Mouse (Mus musculus) MEL (cell line): Measurements from ENCODE around the gene Baiap2l1. TPM values are rescaled to one million over a fixed set of nuclear protein-coding genes. Genes with fewer than 3 reads are reported as not detected.

Experiments used
- DNase-seq: peaks from one replicate; pipeline ENCODE4 v3.0.0; 2011; ENCODE audit warnings: low read depth, low spot score
- H3K27ac ChIP-seq: 2 replicates; pipeline ENCODE4 v1.5.1; 2012; ENCODE audit warnings: low read depth, mild to moderate bottlenecking, control low read depth, low read length, moderate library complexity; ENCODE audit not compliant: control insufficient read depth
- H3K27me3 ChIP-seq, 2 experiments: fragments of 150-350 bp in 1 of 2; sonication (generic) in 1 of 2; 2 replicates each; pipeline ENCODE4 v1.6.1; 2012; ENCODE audit warnings: low read length in 2 of 2, mild to moderate bottlenecking in 2 of 2, improper control_type of control experiment in 1 of 2, moderate library complexity in 1 of 2; ENCODE audit not compliant: insufficient read depth in 2 of 2, control insufficient read depth in 1 of 2
- H3K36me3 ChIP-seq, 2 experiments: 2 replicates each; pipeline ENCODE4 v1.6.1; 2012 to 2014; ENCODE audit warnings: low read length in 2 of 2, improper control_type of control experiment in 1 of 2, inconsistent platforms in 1 of 2, mild to moderate bottlenecking in 1 of 2; ENCODE audit not compliant: insufficient read depth in 2 of 2, control insufficient read depth in 1 of 2
- H3K4me1 ChIP-seq, 2 experiments: fragments of 150-350 bp in 1 of 2; sonication (generic) in 1 of 2; 2 replicates each; pipeline ENCODE4 v1.6.1; 2012; ENCODE audit warnings: low read length in 2 of 2, improper control_type of control experiment in 1 of 2, mild to moderate bottlenecking in 1 of 2; ENCODE audit not compliant: insufficient read depth in 2 of 2, control insufficient read depth in 1 of 2
- H3K4me3 ChIP-seq, 2 experiments: fragments of 150-350 bp in 1 of 2; sonication (generic) in 1 of 2; 2 replicates each; pipeline ENCODE4 v1.5.1; 2012; ENCODE audit warnings: low read depth in 2 of 2, low read length in 2 of 2, mild to moderate bottlenecking in 2 of 2, moderate library complexity in 2 of 2, control low read depth in 1 of 2, improper control_type of control experiment in 1 of 2; ENCODE audit not compliant: control insufficient read depth in 1 of 2, insufficient read depth in 1 of 2
- H3K79me2 ChIP-seq: 2 replicates; pipeline ENCODE4 v1.6.1; 2012; ENCODE audit warnings: mild to moderate bottlenecking, low read length, moderate library complexity; ENCODE audit not compliant: control insufficient read depth, poor library complexity, insufficient read depth
- H3K9ac ChIP-seq: 2 replicates; pipeline ENCODE4 v1.6.1; 2012; ENCODE audit warnings: low read depth, mild to moderate bottlenecking, control low read depth, low read length, moderate library complexity; ENCODE audit not compliant: control insufficient read depth, poor library complexity, severe bottlenecking
- H3K9me3 ChIP-seq: fragments of 150-350 bp; sonication (generic); replicated peaks from 2 replicates; pipeline ENCODE4 v1.6.1; 2012; ENCODE audit warnings: mild to moderate bottlenecking, low read length, improper control_type of control experiment, moderate library complexity; ENCODE audit not compliant: insufficient read depth
- CHD2 ChIP-seq: IDR thresholded peaks from 2 replicates; pipeline ENCODE4 v1.6.1; 2011; ENCODE audit warnings: low read length, improper control_type of control experiment
- CTCF ChIP-seq, 3 experiments: IDR thresholded peaks in 2 of 3; conservative IDR thresholded peaks in 1 of 3; 2 replicates each; pipeline ENCODE4 v1.5.1; 2011 to 2012; ENCODE audit warnings: low read length in 3 of 3, low read depth in 2 of 3, mild to moderate bottlenecking in 2 of 3, improper control_type of control experiment in 1 of 3, inconsistent platforms in 1 of 3, mixed read lengths in 1 of 3, moderate library complexity in 1 of 3; ENCODE audit not compliant: control insufficient read depth in 1 of 3, insufficient read depth in 1 of 3, poor library complexity in 1 of 3, severe bottlenecking in 1 of 3
- E2F4 ChIP-seq: IDR thresholded peaks from 2 replicates; pipeline ENCODE4 v1.6.1; 2011; ENCODE audit warnings: low read depth, low read length, improper control_type of control experiment, borderline replicate concordance
- ELF1 ChIP-seq: IDR thresholded peaks from 2 replicates; pipeline ENCODE4 v1.6.1; 2014; ENCODE audit warnings: low read depth, mild to moderate bottlenecking, inconsistent platforms, low read length, improper control_type of control experiment, moderate library complexity
- EP300 ChIP-seq, 2 experiments: IDR thresholded peaks; 2 replicates each; pipeline ENCODE4 v1.6.1; 2011; ENCODE audit warnings: improper control_type of control experiment in 2 of 2, low read length in 2 of 2, low read depth in 1 of 2, mild to moderate bottlenecking in 1 of 2
- ETS1 ChIP-seq: IDR thresholded peaks from 2 replicates; pipeline ENCODE4 v1.6.1; 2012; ENCODE audit warnings: low read depth, mild to moderate bottlenecking, inconsistent platforms, low read length, improper control_type of control experiment, moderate library complexity
- GABPA ChIP-seq: IDR thresholded peaks from 2 replicates; pipeline ENCODE4 v1.6.1; 2012; ENCODE audit warnings: low read depth, mild to moderate bottlenecking, inconsistent platforms, low read length, improper control_type of control experiment, moderate library complexity
- GATA1 ChIP-seq: IDR thresholded peaks from 2 replicates; pipeline ENCODE4 v1.6.1; 2011; ENCODE audit warnings: low read depth, low read length, improper control_type of control experiment
- HCFC1 ChIP-seq: IDR thresholded peaks from 2 replicates; pipeline ENCODE4 v1.6.1; 2012; ENCODE audit warnings: low read depth, mild to moderate bottlenecking, inconsistent platforms, low read length, improper control_type of control experiment, moderate library complexity
- JUND ChIP-seq: IDR thresholded peaks from 2 replicates; pipeline ENCODE4 v1.6.1; 2011; ENCODE audit warnings: low read depth, mild to moderate bottlenecking, improper control_type of control experiment, low read length
- KAT2A ChIP-seq: conservative IDR thresholded peaks from 2 replicates; pipeline ENCODE4 v1.6.1; 2012; ENCODE audit warnings: low read depth, low read length, improper control_type of control experiment, inconsistent platforms
- MAFK ChIP-seq: IDR thresholded peaks from 2 replicates; pipeline ENCODE4 v1.6.1; 2011; ENCODE audit warnings: low read depth, mild to moderate bottlenecking, low read length, improper control_type of control experiment, borderline replicate concordance
- MAZ ChIP-seq: IDR thresholded peaks from 2 replicates; pipeline ENCODE4 v1.6.1; 2012; ENCODE audit warnings: low read depth, mild to moderate bottlenecking, inconsistent platforms, low read length, improper control_type of control experiment
- MEF2A ChIP-seq: IDR thresholded peaks from 2 replicates; pipeline ENCODE4 v1.6.1; 2014; ENCODE audit warnings: low read depth, mild to moderate bottlenecking, inconsistent platforms, low read length, improper control_type of control experiment; ENCODE audit not compliant: poor library complexity, insufficient replicate concordance, severe bottlenecking; ENCODE audit errors: extremely low read depth
- MYC ChIP-seq: IDR thresholded peaks from 2 replicates; pipeline ENCODE4 v1.6.1; 2011; ENCODE audit warnings: low read depth, mild to moderate bottlenecking, low read length, improper control_type of control experiment, moderate library complexity
- NELFE ChIP-seq: IDR thresholded peaks from 2 replicates; pipeline ENCODE4 v1.6.1; 2011; ENCODE audit warnings: low read depth, low read length, improper control_type of control experiment
- POLR2A ChIP-seq, 2 experiments: IDR thresholded peaks; 2 replicates each; pipeline ENCODE4 v1.6.1; 2011 to 2012; ENCODE audit warnings: low read length in 2 of 2, mild to moderate bottlenecking in 2 of 2, control low read depth in 1 of 2, improper control_type of control experiment in 1 of 2, low read depth in 1 of 2, moderate library complexity in 1 of 2; ENCODE audit not compliant: control insufficient read depth in 1 of 2, insufficient read depth in 1 of 2, poor library complexity in 1 of 2
- POLR2AphosphoS5 ChIP-seq: IDR thresholded peaks from 2 replicates; pipeline ENCODE4 v1.6.1; 2012; ENCODE audit warnings: low read depth, borderline replicate concordance, mild to moderate bottlenecking, inconsistent platforms, low read length, moderate library complexity, mixed read lengths
- RAD21 ChIP-seq: IDR thresholded peaks from 2 replicates; pipeline ENCODE4 v1.6.1; 2011; ENCODE audit warnings: mild to moderate bottlenecking, low read depth, low read length, improper control_type of control experiment
- RCOR1 ChIP-seq: IDR thresholded peaks from 2 replicates; pipeline ENCODE4 v1.6.1; 2012; ENCODE audit warnings: low read depth, mild to moderate bottlenecking, inconsistent platforms, low read length, improper control_type of control experiment
- SIN3A ChIP-seq: IDR thresholded peaks from 2 replicates; pipeline ENCODE4 v1.6.1; 2012; ENCODE audit warnings: low read length, improper control_type of control experiment, inconsistent platforms
- TAL1 ChIP-seq: IDR thresholded peaks from 2 replicates; pipeline ENCODE4 v1.6.1; 2012; ENCODE audit warnings: mild to moderate bottlenecking, inconsistent platforms, low read length, moderate library complexity, mixed read lengths
- TBP ChIP-seq: IDR thresholded peaks from 2 replicates; pipeline ENCODE4 v1.8.0; 2011; ENCODE audit warnings: low read depth, low read length, improper control_type of control experiment
- TCF12 ChIP-seq: IDR thresholded peaks from 2 replicates; pipeline ENCODE4 v1.6.1; 2014; ENCODE audit warnings: low read depth, mild to moderate bottlenecking, inconsistent platforms, low read length, improper control_type of control experiment, moderate library complexity
- UBTF ChIP-seq: IDR thresholded peaks from 2 replicates; pipeline ENCODE4 v1.6.1; 2012; ENCODE audit warnings: low read depth, mild to moderate bottlenecking, inconsistent platforms, low read length, improper control_type of control experiment, moderate library complexity, borderline replicate concordance; ENCODE audit not compliant: insufficient read depth
- USF1 ChIP-seq: IDR thresholded peaks from 2 replicates; pipeline ENCODE4 v1.6.1; 2014; ENCODE audit warnings: low read depth, mild to moderate bottlenecking, inconsistent platforms, low read length, improper control_type of control experiment, moderate library complexity
- USF2 ChIP-seq, 2 experiments: IDR thresholded peaks; 2 replicates each; pipeline ENCODE4 v1.6.1; 2011 to 2012; ENCODE audit warnings: improper control_type of control experiment in 2 of 2, low read length in 2 of 2, borderline replicate concordance in 1 of 2, inconsistent platforms in 1 of 2, low read depth in 1 of 2, mild to moderate bottlenecking in 1 of 2; ENCODE audit not compliant: insufficient read depth in 1 of 2
- ZC3H11A ChIP-seq: IDR thresholded peaks from 2 replicates; pipeline ENCODE4 v1.6.1; 2012; ENCODE audit warnings: low read depth, mild to moderate bottlenecking, inconsistent platforms, low read length, improper control_type of control experiment
- ZKSCAN1 ChIP-seq: IDR thresholded peaks from 2 replicates; pipeline ENCODE4 v1.6.1; 2012; ENCODE audit warnings: low read depth, mild to moderate bottlenecking, inconsistent platforms, low read length, improper control_type of control experiment, moderate library complexity
- polyA plus RNA-seq, 2 experiments: library from polyadenylated mRNA; stranded (reverse) in 1 of 2; unstranded in 1 of 2; fragments of >175 nt in 1 of 2; fragments of >200 nt in 1 of 2; gene quantifications; 2 replicates each; pipeline versions ENCODE4 v1.2.1 to v1.2.4; 2012; ENCODE audit warnings: low replicate concordance in 2 of 2, low read depth in 1 of 2; ENCODE audit not compliant: insufficient read length in 2 of 2, insufficient read depth in 1 of 2, missing spikeins in 1 of 2
- total RNA-seq: library from RNA; depleted of rRNA; stranded (reverse); fragments of 300-350 nt; gene quantifications from 2 replicates; pipeline ENCODE4 v1.2.3, GENCODE M21; 2012; rRNA removed

Baiap2l1 gene
- total RNA-seq (not detected in 2 replicates), polyA plus RNA-seq (under 1 TPM in 1 of 2 experiments, not detected in 1; 0.06 TPM)

GRCm38 (mm10) chr5:144357881-144358591 lies at the start of gene Baiap2l1:
TSS of gene Baiap2l1 (minus strand) at chr5:144358112.
- H3K79me2 ChIP-seq, result no peaks in the 10 kb centered on the region
- no peak for DNase-seq
- H3K9me3 ChIP-seq, result no peaks in the 10 kb centered on the region
- no peaks in the 10 kb centered on the region for H3K4me1 ChIP-seq
- no peak within 1 kb of the TSS for H3K9ac ChIP-seq
- TF ChIP-seq POLR2AphosphoS5 (no peak), TCF12 (no peak), GATA1 (no peak), EP300 (IDR thresholded peaks at IDR 0.05; ENCODE audit: low read depth in 1 of 2, low read length in 2 of 2) (no peak), CHD2 (no peak), MYC (no peak), NELFE (no peak), KAT2A (no peak), POLR2A (IDR thresholded peaks at IDR 0.05; ENCODE audit: control insufficient read depth in 1 of 2, insufficient read depth in 1 of 2, low read depth in 1 of 2, low read length in 2 of 2, poor library complexity in 1 of 2) (no peak), UBTF (no peak), ZC3H11A (no peak), TBP (no peak), E2F4 (no peak), ELF1 (no peak)
- H3K27ac ChIP-seq, result no peak within 1 kb of the TSS
- H3K36me3 ChIP-seq, result no peaks in the 10 kb centered on the region
- H3K4me3 ChIP-seq, result no peak within 1 kb of the TSS
- no peaks in the 10 kb centered on the region for H3K27me3 ChIP-seq

GRCm38 (mm10) chr5:144406256-144406655 lies 48.3 kb upstream of the Baiap2l1 start:
- Histone ChIP-seq H3K27me3 (no peaks in the 10 kb centered on the region), H3K36me3 (no peaks in the 10 kb centered on the region), H3K27ac (no peak overlapping the region), H3K9me3 (no peaks in the 10 kb centered on the region), H3K9ac (no peak overlapping the region), H3K4me3 (no peak overlapping the region), H3K4me1 (no peaks in the 10 kb centered on the region), H3K79me2 (no peaks in the 10 kb centered on the region)
- DNase-seq, result no peak
- TF ChIP-seq USF1 (no peak), GABPA (no peak), MAFK (no peak), TAL1 (no peak), HCFC1 (no peak), ZKSCAN1 (no peak), MEF2A (no peak), E2F4 (no peak), SIN3A (no peak), ZC3H11A (no peak), USF2 (IDR thresholded peaks at IDR 0.05; ENCODE audit: borderline replicate concordance in 1 of 2, insufficient read depth in 1 of 2, low read depth in 1 of 2, low read length in 2 of 2) (no peak), RAD21 (no peak), ETS1 (no peak), POLR2A (IDR thresholded peaks at IDR 0.05; ENCODE audit: control insufficient read depth in 1 of 2, insufficient read depth in 1 of 2, low read depth in 1 of 2, low read length in 2 of 2, poor library complexity in 1 of 2) (no peak), KAT2A (no peak), MAZ (no peak), JUND (no peak), CTCF (IDR thresholded peaks at IDR 0.05 in 2 of 3, conservative IDR thresholded peaks at IDR 0.05 in 1 of 3; ENCODE audit: control insufficient read depth in 1 of 3, insufficient read depth in 1 of 3, low read depth in 2 of 3, low read length in 3 of 3, poor library complexity in 1 of 3, severe bottlenecking in 1 of 3) (no peak), RCOR1 (no peak)
